Mouse (Mus musculus) left cerebral cortex, postnatal 25 days (tissue): ENCODE results near the gene Prr5l. TPM values are rescaled to one million over a fixed set of nuclear protein-coding genes. Genes with fewer than 3 reads are reported as not detected.
A peak's percentile ranks its signal among the peaks of the same experiment; 100 is the strongest.

ENCODE experiments used
- DNase-seq, 2 experiments: peaks; one replicate each; pipeline ENCODE4 v3.0.0; 2022; ENCODE audit warnings: low spot score in 2 of 2, mixed read lengths in 1 of 2
- intact Hi-C: fragments of 180-260 bp; cut with DNase I; formaldehyde crosslinking; loops from one replicate; pipeline ENCODE4 v1.15.1; 2025
- total RNA-seq, 2 experiments: library from RNA; stranded (reverse); gene quantifications; 2 replicates each; pipeline ENCODE4 v1.2.3; 2021

The Prr5l gene
- total RNA-seq, 2 experiments from 2014 or later: 7.7 to 7.8 TPM

DNA sequence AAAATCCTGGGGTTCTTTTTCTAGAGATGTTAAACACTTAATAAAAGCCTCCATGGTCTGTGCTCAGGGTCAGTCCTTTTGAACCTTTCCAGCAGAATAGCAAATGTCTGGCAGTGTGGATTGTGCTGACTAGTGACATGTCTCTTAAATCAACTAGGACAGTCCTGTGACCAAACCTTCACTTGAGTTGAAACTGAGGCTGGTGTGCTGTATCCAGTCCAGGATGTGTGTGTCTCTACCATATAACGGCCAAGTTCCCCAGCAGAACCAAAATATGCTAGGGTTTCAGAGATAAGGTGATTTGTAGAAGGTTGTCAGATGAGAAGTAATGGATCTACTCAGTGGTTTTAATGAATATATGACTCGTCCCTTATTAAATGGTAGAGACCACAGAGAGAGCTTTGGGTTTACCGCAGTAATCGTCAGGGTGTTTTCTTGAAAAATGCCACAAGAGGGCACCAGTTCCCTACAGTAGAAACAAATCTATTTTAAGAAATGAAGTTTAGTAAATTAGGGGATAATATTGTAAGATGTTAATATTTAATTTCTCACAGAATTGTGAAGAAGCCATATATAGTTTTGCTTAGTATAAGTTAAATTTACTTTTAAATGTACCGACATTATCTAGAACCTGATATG lies 189.1 kb downstream of the Prr5l start:
- intact Hi-C loops: loop anchor here (5.0 kb wide), 1 partner anchor 179 kb away; no protein-coding TSS in a partner anchor
- peak; percentile 16 to 40 for DNase-seq

DNA sequence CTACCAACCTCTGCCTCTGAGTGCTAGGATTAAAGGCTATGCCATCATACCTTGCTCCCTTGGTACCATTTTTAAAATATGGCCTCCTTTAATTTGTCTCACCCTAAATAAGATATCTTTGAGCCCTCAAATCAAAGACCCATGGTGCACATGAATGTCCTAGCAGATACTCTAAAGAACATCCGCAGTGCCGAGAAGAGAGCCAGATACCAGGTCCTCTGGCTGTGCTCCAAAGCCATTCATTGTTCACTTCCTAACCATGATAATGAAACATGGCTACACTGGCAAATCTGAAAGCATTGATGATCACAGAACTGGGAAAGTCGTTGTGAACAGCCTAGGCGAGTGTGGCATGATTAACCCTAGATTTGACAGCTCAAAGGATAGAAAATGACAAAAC lies 189.8 kb downstream of the Prr5l start:
- intact Hi-C loops: loop anchor here (5.0 kb wide), 1 partner anchor 179 kb away; no protein-coding TSS in a partner anchor
- no peak for DNase-seq

- no peak for DNase-seq
- intact Hi-C loops: loop anchor here (5.0 kb wide), 1 partner anchor 182 kb away; no protein-coding TSS in a partner anchor
These were observed 192.5 kb downstream of the Prr5l start for GRCm38 (mm10) chr2:101690252-101690827.

DNA sequence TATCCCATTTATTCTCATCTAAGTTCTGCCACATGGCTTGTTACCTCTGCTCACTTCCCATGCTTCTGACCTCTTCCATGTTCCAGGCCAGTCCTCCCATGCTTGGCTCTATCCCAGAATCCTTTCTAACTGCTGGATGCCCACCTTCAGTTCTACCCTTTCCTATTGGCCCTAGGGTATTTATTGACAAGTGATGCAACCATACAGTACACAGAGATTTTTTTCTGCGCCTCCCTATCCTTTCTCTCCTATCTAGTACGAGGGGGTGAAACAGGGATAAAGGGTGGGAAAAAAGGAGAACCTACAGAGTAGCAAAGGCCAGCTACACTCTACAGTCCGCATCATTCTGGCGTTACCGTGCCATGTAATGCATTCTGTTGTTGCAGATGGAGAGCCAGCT lies 194.8 kb downstream of the Prr5l start:
- no peak for DNase-seq
- intact Hi-C loops: no loop called here

DNA sequence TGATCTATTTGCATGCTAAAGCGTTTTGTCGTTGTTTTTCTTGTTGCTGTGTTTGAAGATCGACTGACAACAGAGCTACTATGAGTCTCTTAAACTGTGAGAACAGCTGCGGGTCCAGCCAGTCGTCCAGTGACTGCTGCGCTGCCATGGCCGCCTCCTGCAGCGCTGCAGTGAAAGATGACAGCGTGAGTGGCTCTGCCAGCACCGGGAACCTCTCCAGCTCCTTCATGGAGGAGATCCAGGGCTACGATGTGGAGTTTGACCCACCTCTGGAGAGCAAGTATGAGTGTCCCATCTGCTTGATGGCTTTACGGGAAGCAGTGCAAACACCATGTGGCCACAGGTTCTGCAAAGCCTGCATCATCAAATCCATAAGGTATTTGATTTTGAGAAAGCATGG lies 198.4 kb downstream of the Prr5l start:
- peak in 1 of 2 experiments; percentile 15 for DNase-seq
- intact Hi-C loops: no loop called here

DNA sequence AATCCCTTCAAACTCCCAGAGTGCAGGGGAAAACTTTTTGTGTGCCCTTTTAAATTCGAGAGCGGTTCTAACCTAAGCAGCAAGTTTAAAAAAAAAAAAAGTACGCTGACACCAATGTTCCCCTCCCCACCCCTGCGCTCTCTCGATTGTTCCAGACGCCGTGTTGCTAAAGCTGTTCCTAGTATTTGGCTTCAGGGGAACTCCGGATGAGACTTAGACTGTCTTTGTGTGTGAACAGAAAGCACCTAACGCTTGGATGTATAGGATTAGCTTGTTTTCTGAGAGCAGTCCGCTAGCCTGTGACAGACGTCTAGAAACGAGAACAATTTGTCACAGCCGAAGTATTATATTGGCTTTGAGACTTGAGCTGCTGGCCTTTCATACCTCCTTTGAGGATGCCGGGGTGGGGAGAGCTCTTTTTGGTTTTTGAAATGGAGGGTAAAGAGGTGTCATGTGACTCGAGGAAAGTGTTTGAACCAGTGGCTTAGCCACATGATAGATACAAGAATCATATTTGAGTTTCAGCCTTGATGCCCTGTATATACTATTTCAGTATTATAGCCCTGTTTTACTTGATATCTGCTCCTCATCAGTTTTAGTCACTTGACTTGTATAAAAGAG lies 203.6 kb downstream of the Prr5l start:
- intact Hi-C loops: no loop called here
- peak in 1 of 2 experiments; percentile 8 for DNase-seq

DNA sequence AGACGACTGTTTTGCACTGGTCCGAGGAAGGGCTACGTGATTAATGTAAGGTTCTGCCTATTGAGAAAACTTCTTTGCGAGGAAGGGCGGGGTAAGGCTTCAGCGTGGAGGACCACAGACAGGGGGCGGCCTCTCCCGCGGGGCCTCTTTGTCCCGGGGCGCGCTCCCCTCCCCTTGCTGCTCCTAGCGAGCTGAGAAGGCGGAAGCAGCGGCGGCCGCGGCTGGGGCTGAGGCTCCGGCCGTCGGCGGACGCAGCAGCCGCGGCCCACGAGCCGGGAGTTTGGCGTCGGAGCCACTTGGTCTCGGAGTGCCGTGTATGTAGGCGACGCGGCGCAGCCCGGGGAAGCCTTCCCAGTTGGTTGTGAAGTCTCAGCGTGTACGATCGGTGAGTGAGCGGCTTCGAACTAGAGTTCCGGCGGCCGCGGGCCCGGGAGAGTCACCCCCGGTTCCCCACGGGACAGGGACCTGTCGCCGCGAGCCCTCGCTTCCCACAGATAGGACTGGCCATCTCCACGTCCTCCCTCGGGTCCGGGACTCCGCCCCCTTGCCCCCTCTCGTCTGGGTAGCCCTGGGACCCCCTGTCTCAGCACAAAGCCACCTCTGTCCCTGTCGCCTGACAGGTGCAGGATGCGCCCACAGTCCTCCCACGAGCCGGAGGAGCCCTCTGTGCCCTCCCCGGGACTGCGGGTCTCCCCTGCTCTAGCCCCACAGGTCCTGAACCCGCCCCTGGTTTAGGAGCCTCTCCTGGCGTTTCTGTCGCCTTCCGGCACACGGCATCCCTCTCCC lies 204.4 kb downstream of the Prr5l start, which contains the start of gene Traf6:
Gene Traf6 (plus strand): TSS at position 194 of the 786 bp plus-strand sequence.
- intact Hi-C loops: no loop called here
- DNase-seq: peak; percentile 82 to 83

DNA sequence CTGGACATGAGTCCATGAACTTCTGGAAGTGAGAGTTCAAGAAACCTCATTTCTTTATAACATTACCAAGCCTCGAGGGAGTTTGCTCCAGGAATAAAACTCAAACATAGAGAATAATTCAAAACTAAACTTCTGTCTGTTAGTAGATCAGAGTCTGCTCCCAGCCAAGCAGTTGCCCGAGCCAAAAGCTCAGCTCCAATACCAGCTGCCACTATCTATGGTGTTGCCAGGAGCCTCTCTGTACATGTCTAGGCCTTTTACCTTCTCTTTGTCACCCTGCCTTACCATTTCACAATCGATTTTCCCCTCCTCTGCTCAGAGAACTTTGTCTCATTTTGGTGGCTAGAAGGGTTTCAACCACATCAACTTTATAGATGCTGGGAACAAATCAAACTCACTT lies 209.3 kb downstream of the Prr5l start:
- no peak for DNase-seq

DNA sequence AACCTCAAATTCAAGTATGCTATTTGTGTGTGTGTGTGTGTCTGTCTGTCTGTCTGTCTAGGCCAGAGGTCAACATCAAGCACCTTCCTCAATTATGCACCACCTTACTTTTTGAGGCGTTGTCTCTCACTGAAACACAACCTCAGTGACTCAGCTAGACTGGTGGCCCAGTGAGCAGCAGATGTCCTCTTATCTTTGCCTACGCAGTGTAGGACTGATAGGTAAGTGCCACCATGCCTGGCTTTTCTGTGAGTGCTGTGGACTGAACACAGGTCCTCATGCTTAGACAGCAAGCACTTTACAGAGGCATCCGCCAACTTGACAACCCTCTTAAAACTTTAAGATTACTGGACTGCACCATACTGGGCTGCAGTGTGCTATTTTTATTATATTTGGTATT lies 214.1 kb downstream of the Prr5l start:
- DNase-seq: no peak
- intact Hi-C loops: no loop called here

More for the DNA sequence above, 209.3 kb downstream of the Prr5l start:
- intact Hi-C loops: no loop called here

GRCm38 (mm10) chr2:101665703-101666092 lies 217.1 kb downstream of the Prr5l start:
- intact Hi-C loops: no loop called here
- no peak for DNase-seq

- intact Hi-C loops: no loop called here
- DNase-seq: peak; percentile 67 to 80
These were observed 217.6 kb downstream of the Prr5l start for GRCm38 (mm10) chr2:101665058-101665702.

Other genes with a start within 250 kb of the Prr5l start
- gene Rag1, start 233.5 kb downstream of the Prr5l start, total RNA-seq: under 1 TPM; 0.18 to 0.37 TPM
- 10 to 100 TPM; 24.7 to 28.3 TPM for gene B230118H07Rik, start 233.5 kb downstream of the Prr5l start, total RNA-seq
- 10 to 100 TPM in 1 of 2 experiments, 1 to 10 TPM in 1; 9.9 to 11.7 TPM for gene Traf6, start 204.6 kb downstream of the Prr5l start, total RNA-seq
- 10 to 100 TPM; 33.9 to 38.1 TPM for gene Commd9, start 3.2 kb upstream of the Prr5l start, total RNA-seq